Mouse (Mus musculus): ENCODE data around the gene Pdxk. TPM values are rescaled to one million over a fixed set of nuclear protein-coding genes. Genes with fewer than 3 reads are reported as not detected.

Gene Pdxk
- total RNA-seq, 2 experiments from 2014 or later = 1.4 to 2.9 TPM

DNA sequence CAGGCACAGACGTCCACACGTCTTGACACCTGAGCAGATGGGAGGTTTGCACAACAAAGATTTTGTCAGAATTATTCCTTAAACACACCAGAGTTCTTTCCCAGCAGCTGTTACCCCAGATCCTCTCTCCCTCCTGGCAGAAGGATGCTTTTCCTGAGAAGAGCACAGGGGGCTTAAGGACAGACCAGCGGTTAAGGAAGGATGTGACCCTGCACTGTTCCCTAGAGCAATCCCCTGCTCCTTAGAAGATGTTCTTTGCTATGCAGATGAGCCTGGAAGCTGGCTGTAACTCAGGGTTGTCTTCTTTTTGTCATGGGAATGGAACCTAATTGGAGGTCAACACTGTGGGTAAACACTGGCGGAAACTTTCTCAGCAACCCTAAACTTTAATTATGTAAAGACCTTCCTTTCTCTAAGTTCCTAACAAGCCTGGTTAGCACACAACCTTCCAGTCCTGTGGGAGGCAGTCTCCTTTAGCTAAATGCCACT lies 73.7 kb downstream of the Pdxk start:
- no peak for ATAC-seq (replicated peaks; ENCODE audit: low FRiP score, poor library complexity, severe bottlenecking)

DNA sequence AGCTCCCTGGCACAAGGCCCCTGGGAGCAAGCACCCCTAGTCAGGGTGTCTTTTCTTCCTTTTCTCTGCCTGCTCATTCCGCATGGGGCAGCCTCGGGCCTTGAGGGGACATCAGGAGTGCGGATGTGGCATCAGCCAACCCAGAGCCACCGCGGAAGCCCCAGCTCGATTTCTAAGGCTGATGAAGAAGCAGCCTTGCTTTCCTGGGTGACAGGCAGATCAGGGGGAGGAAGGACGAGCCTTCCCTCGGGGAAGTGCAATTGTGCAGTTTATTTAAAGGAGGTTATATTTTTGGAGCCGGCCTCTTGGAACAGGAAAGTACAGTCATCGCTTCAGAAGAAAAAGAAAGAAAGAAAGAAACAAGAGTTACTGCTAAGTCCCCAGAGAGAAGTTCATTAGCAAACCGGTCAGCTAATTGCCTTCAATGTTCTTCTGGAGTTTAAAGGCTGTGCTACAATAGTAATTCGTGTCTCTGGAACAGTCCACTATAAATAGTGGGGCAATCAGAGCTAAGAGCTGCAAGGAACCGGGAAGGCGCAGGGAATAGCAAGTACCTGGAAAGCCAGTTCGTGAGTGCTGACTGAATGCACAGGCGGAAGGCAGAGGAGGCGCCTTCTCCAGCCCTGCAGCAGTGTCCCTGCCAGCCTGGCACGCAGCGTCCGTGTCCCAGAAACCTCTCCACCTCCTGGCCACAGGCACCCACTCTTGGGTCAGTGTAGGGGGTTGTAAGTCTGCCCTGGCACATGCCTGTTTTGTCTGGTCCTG lies 76.4 kb downstream of the Pdxk start:
- no peak for ATAC-seq (replicated peaks; ENCODE audit: low FRiP score, poor library complexity, severe bottlenecking)

Other genes starting within 250 kb of the Pdxk start
- 48.3 and 50.0 TPM in 2 replicates for gene Trappc10, start 220.3 kb downstream of the Pdxk start, total RNA-seq (2015; ENCODE audit: low replicate concordance)
- 37.9 and 41.1 TPM in 2 replicates for gene Trappc10, start 220.3 kb downstream of the Pdxk start, total RNA-seq (2017; ENCODE audit: low replicate concordance)
- 3.3 and 5.8 TPM in 2 replicates for gene Agpat3, start 112.5 kb downstream of the Pdxk start, total RNA-seq (2015; ENCODE audit: low replicate concordance)
- 2.6 and 3.2 TPM in 2 replicates for gene Agpat3, start 112.5 kb downstream of the Pdxk start, total RNA-seq (2017; ENCODE audit: low replicate concordance)
- 4.8 and 17.3 TPM in 2 replicates for gene Rrp1, start 51.9 kb downstream of the Pdxk start, total RNA-seq (2015; ENCODE audit: low replicate concordance)
- 44.9 and 46.9 TPM in 2 replicates for gene Rrp1, start 51.9 kb downstream of the Pdxk start, total RNA-seq (2017; ENCODE audit: low replicate concordance)
- gene Cstb, start 39.3 kb downstream of the Pdxk start, total RNA-seq (2015; ENCODE audit: low replicate concordance) = 17.7 and 24.9 TPM in 2 replicates
- 3.3 and 10.0 TPM in 2 replicates for gene Cstb, start 39.3 kb downstream of the Pdxk start, total RNA-seq (2017; ENCODE audit: low replicate concordance)
- not detected in 2 replicates for gene Olfr1358, start 52.5 kb upstream of the Pdxk start, total RNA-seq (2015; ENCODE audit: low replicate concordance)
- not detected in 2 replicates for gene Olfr1358, start 52.5 kb upstream of the Pdxk start, total RNA-seq (2017; ENCODE audit: low replicate concordance)
- 5.6 and 6.5 TPM in 2 replicates for gene Ilvbl, start 109.4 kb upstream of the Pdxk start, total RNA-seq (2015; ENCODE audit: low replicate concordance)
- 8.4 and 12.7 TPM in 2 replicates for gene Ilvbl, start 109.4 kb upstream of the Pdxk start, total RNA-seq (2017; ENCODE audit: low replicate concordance)
- gene Syde1, start 127.0 kb upstream of the Pdxk start, total RNA-seq (2015; ENCODE audit: low replicate concordance) = not detected in 2 replicates
- 0.14 TPM in 1 of 2 replicates, not detected in the other for gene Syde1, start 127.0 kb upstream of the Pdxk start, total RNA-seq (2017; ENCODE audit: low replicate concordance)
- not detected in 2 replicates for gene Olfr1357, start 153.1 kb upstream of the Pdxk start, total RNA-seq (2015; ENCODE audit: low replicate concordance)
- not detected in 2 replicates for gene Olfr1357, start 153.1 kb upstream of the Pdxk start, total RNA-seq (2017; ENCODE audit: low replicate concordance)

Measured in erythroblast, adult 5-6 weeks (primary cell).